Mouse (Mus musculus): ENCODE data around the gene Sox21. TPM values are rescaled to one million over a fixed set of nuclear protein-coding genes. Genes with fewer than 3 reads are reported as not detected.

Sox21 gene
- total RNA-seq, 2 experiments from 2014 or later = not detected

- DNase-seq = no peak
Observed at GRCm38 (mm10) chr14:118225061-118225743, 11.6 kb downstream of the Sox21 start.

- DNase-seq = no peak
Observed at GRCm38 (mm10) chr14:118220885-118221284, 15.9 kb downstream of the Sox21 start.

GRCm38 (mm10) chr14:118216826-118217225 lies 20.0 kb downstream of the Sox21 start:
- DNase-seq = no peak

GRCm38 (mm10) chr14:118212188-118212804 lies 24.5 kb downstream of the Sox21 start:
- no peak for DNase-seq

GRCm38 (mm10) chr14:118209642-118210041 lies 27.2 kb downstream of the Sox21 start:
- no peak for DNase-seq

GRCm38 (mm10) chr14:118207347-118207746 lies 29.5 kb downstream of the Sox21 start:
- no peak for DNase-seq

GRCm38 (mm10) chr14:118203031-118203430 lies 33.8 kb downstream of the Sox21 start:
- DNase-seq = no peak

GRCm38 (mm10) chr14:118202006-118202405 lies 34.8 kb downstream of the Sox21 start:
- DNase-seq = no peak

GRCm38 (mm10) chr14:118200731-118201130 lies 36.1 kb downstream of the Sox21 start:
- no peak for DNase-seq

GRCm38 (mm10) chr14:118197063-118197462 lies 39.8 kb downstream of the Sox21 start:
- no peak for DNase-seq

- DNase-seq = no peak
Observed at GRCm38 (mm10) chr14:118194219-118194914, 42.5 kb downstream of the Sox21 start.

GRCm38 (mm10) chr14:118193663-118194062 lies 43.2 kb downstream of the Sox21 start:
- DNase-seq = no peak

- DNase-seq = no peak
Observed at GRCm38 (mm10) chr14:118193001-118193628, 43.7 kb downstream of the Sox21 start.

GRCm38 (mm10) chr14:118191442-118191841 lies 45.4 kb downstream of the Sox21 start:
- no peak for DNase-seq

Small RNA genes lying within 50 kb of the gene (microRNA-seq; reads per million reads assigned to microRNA genes)
- 0 reads per million in 2 experiments for gene Mir6241 (ENCODE audit: borderline replicate concordance in 2 of 2)

Other genes starting within 250 kb of the Sox21 start
- gene Dct, start 184.8 kb downstream of the Sox21 start, total RNA-seq (2021) = under 1 TPM; 0.31 to 0.70 TPM
- 1 to 10 TPM; 4.6 to 6.2 TPM for gene Tgds, start 104.3 kb downstream of the Sox21 start, total RNA-seq (2021)
- gene Gpr180, start 99.9 kb downstream of the Sox21 start, total RNA-seq (2021) = 10 to 100 TPM; 29.6 to 31.1 TPM
- gene Gm9376, start 29.9 kb upstream of the Sox21 start, total RNA-seq (2021) = not detected

Data from gastrocnemius, postnatal 25 days (tissue).